Mouse (Mus musculus) kidney, postnatal 4 days (tissue): ENCODE results near the gene Skida1.

Source experiments
- DNase-seq, 2 experiments: peaks; one replicate each; pipeline ENCODE4 v3.0.0; 2021; ENCODE audit warnings: mixed read lengths in 2 of 2

The Skida1 gene

GRCm38 (mm10) chr2:18055016-18055928 lies 6.4 kb upstream of the Skida1 start, which contains the start of gene Mllt10:
Gene Mllt10 (plus strand): TSS chr2:18055237.
- DNase-seq: peak; percentile 38 to 64

- peak; percentile 67 to 76 for DNase-seq
These were observed 5.2 kb upstream of the Skida1 start for GRCm38 (mm10) chr2:18053951-18054530.

DNA sequence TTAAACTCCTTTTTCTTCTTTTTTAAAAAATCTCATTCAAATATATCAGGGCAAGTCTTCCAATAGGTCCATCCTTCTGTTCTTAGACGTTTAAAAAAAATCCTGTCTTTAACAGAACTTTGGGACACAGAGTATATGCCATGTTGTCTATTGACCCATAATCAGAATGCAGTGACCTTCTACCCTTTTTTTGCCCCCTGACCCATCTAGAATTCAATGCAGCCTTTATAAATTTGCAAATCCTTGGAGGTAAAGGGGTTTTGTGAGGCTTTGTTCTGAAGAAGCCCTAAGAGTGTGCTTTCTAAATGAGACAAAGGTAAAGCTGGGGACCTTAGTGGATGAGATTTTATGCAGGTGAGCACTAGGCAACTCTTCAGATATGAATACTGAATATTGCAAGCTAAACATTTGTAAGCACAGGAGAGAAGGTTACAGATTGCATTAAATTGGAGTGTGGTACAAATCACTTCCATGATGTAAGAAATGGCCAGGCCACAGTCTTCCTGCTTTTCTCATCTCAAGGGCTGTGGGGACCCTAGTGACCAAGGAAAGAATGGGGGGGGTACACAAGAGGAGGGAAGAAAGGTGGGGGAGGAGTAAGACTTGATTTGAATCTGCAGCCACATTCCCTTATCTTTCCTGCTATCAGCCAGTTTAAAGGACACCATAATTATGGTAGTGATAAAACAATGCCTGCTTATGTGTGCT lies 4.5 kb upstream of the Skida1 start:
- DNase-seq: no peak

DNA sequence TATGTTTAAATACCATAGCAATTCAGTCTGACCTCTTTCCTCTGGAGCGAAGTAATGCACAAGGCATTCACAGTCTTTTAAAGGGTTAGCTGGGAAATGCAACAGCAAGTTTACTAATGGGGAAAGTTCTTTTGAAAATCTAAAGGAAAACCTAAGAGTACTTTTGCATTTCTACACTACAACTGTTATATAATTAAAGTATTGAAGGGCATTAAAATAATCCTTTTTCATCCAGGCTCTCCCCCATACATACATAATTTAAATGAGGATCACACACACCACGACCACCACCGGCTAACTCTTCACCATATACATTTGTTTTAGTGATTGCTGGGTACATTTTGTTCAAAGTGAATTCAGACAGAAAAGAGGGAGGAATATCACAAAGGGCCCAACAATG lies 3.7 kb upstream of the Skida1 start:
- no peak for DNase-seq

DNA sequence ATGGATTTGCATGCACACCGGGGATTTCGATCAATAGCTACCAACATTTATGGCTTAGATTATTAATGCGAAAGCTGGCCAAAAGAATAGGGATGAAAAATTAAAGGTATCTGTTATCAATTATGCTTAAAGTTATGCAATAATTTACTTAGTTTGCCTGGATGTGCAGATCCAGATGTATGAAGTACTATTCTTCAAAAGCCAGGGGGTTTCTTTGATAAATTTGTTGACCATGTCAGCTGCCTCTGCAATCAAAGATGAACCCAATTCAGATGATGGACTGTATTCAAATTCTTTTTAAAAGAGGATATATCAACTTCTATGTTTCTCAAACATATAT lies 3.0 kb upstream of the Skida1 start:
- no peak for DNase-seq

DNA sequence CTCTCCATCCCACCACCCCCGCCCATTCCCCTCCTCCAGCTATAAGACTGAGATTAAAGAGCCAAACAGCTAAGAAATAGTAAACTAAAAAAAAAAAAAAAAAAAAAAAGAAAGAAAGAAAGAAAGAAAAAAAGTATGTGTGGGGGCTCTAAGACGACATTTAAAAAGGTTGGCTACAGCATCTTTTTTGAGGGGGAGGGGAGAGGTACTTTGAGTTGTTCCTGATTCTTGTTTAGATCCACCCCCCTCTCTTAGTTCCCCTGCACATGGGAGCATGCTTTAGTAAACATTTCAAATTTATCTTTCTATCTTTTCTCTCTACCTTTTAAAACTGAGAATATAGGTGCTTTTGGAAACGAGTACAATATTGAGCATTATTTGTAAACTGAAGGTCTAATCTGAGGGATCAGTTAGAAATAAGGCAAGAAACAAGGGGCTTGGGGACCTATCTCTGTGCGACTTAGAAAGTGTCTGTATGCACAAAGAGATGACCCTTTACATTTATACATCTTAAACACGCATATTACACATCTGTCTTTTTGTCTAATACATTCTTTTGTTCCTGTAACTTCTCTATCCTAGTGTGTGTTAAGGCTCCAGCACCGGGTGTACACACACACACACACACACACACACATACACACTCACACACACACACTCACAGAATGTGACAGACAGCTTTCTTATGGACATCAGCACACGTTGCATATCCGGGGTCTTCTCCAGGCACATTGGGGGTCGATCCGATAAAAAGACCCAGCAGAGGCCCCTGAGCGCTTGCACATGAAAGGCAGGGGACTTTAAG lies 2.4 kb upstream of the Skida1 start:
- no peak for DNase-seq

DNA sequence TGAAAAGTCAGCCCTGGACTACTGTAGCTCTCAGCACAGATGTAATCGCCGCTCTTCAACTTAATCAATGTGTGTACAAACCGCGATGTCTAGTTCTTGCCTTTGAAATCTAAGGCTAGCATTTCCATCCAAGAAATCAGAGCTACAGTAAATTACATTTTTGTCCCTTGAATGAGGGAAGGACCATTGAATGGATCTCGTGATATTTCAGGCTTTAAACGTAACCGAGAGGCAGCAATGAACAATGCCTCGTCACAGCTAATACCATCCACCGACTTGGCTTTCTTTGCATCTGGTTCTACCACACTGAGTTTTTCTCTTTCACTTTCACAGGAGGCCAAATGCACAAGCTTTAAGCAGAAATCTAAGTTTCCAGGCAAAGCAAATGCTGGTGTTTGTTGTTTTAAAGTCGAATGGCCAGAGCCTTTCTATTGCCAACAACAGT lies 1.7 kb upstream of the Skida1 start:
- DNase-seq: peak in 1 of 2 experiments; percentile 39

DNA sequence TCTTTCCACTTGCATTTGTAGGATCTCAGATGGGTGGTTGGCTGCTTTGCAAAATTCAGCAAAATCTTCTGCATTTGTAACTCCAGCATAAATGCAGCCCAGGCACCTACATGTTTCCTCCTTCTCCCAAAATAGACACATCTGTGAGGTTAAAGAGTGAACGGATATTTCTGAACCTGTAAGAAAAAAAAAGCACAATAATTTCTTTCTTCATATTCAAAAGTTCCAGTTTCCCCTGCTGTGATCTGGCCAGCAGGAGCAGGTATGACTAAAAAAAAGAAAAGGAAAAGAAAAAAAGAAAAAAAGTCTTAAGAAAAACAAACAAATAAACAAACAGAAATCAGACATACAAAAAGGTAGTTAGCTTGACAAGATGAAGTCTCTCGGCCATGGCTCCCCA lies 1.2 kb upstream of the Skida1 start:
- no peak for DNase-seq

GRCm38 (mm10) chr2:18049279-18049821 lies 499 bp upstream of the Skida1 start:
- peak; percentile 33 to 65 for DNase-seq

DNA sequence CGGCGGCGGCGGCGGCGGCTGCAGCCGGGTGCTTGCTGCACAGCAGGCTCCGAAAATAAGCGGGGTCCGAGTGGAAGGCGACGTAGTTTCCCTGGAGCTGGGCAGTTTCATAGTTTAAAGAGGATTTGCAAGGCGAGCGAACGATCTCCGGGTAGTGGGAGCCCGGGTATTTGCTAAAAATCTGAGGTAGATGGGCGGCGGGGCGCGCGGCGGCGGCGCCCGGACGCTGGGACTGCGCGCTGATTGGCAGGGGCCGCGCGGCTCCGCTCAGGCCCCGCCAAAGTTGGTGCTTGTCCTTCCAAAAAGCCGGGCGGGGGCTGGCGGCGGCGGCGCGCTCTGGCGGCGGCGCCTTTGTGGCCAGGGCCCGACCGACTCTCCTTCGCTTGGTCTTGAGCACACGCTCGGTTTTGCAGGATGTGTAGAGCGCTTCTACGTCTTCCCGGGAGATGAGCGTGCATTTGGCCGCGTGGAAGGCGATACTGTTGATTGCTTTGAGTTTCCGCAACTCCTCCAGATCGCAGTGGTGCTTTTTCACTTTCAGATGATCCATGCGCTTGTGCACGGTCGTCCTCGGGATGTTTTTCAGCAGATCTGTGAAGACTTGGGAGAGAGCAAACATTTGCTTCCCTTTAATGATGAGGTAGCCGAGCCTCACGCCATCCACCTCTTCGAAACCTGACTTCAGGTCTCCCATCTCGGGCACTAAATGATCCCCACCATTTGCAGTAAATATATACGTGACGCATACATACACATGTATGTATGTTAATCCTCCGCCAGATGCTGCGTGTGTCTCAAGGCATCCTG lies 1.0 kb downstream of the Skida1 start:
- DNase-seq: peak; percentile 83 to 90

DNA sequence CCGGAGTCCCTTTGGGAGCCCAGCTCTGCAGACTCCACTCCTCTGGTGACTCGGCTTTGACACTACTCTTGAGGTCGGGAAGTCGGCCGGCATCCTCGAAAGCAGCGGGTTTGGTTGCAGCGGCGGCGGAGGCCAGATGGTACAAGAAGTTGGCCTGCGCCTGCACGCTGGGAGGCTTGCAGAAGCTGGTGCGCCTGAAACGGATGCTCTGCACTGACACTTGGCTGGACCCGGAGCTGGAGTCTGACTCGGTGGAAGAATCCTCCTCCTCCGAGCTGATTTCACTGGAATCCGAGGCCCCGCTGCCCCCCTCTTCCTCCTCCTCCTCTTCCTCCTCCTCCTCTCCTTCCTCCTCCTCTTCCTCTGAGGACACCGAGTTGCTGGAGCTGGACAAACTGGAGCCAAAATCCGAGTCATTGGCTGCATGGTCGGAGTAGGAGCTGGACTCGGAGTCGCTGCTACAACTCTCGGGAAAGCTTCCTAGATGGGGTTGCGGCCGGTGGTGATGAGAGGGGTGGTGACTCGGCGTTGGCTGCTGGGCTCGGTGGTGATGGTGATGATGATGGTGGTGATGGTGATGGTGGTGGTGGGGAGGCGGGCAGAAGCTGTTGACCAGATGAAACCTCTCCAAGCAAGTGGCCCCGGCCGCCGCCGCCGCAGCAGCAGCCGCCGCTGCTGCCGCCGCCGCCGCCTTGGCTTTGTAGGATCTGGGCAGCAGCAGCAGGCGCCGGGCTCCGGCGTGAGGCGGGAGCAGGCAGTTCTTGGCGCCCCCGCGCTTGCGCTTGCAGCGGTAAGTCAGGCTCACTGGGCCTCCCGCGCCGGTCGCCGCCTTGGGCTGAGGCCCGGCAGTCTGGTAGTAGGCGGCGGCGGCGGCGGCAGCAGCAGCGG lies 1.8 kb downstream of the Skida1 start:
- DNase-seq: peak; percentile 76 to 85

GRCm38 (mm10) chr2:18046186-18046585 lies 2.7 kb downstream of the Skida1 start:
- no peak for DNase-seq

DNA sequence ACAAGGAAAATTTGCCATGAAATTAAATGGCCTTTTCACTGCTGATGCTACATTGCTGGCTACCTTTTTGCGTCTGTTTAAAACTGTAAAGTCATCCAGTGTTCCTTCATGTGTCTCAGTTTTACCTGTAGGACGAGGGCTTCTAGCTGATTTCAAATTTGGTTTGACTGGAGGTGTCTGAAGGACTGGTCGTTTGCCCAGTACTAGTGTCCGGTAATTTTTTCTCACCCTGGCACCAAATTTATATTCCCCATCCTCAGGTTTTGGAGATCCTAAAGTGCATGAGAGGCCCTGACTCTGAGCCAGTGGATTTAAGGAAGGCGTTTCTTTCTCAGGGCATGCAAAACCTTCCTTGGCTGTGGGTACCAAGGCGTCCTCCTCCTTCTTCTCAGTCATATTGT lies 3.1 kb downstream of the Skida1 start:
- DNase-seq: peak in 1 of 2 experiments; percentile 21

DNA sequence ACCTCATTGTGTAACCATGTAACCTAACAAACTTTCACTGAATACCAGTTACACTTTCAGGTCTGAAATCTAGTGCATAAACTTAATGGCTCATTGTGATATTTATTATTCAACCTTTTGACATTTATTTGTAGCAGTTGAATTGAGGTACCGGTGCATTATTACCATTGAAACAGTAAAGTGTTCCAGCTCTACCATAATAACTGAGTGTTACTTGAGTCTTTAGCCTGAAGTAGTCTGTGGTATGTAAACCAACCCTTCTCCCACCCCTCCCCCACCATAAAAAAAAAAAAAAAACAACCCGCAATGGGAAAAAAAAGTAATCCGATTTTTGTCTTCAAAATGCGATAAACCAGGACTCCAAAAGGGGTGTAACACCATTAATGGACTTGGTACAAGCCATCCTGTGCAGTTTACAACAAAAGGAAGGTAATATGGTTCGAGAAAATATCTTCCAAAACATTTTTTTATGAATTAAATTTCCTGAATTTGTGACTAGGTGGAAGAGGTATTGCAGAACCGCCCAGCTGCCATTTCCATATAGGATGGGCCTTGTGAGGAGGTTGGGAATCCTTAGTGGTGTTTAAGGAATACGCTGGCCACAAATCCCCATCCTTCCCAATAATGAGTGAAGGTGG lies 3.6 kb downstream of the Skida1 start:
- no peak for DNase-seq

GRCm38 (mm10) chr2:18041199-18041885 lies 7.5 kb downstream of the Skida1 start:
- peak; percentile 75 to 83 for DNase-seq

DNA sequence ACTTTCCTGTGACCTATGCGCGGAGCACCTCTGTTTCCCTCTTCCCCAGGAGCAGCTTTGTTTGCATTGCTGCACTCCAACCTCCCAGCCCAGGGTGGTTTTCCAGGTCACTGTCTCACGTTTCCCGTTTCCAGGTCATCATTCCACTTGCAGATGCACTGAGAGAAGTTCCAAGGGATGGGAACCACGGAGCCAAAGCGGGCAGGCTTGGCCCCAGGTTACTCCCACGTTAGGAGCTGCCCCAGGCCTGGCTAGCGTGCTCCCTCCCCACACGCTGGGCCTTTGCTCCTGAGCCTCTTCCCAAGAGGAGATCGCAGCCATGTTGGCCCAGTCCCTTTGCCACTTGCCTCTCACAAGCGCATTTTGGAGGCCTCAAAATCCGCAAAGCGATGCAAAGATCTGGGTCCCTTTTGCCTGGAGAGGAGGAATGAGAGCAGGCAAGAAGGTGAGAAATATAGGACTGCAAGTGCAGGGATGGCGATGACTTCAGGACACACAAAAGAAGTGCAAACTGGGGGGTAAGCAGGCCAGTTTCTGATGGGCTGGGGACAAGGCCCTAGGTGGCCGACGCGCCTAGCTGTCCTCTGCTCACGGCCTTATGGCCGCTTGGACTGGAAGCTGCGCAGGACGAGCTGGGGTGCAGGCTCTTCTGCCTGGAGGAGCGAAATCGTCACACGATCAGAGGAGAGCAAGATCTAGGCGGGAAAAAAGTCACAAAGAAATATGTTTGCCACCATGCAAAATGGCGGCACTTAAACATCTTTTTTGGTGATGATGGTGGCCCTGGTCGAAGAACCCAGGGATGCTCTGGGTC lies 8.3 kb downstream of the Skida1 start:
- peak; percentile 56 to 70 for DNase-seq

DNA sequence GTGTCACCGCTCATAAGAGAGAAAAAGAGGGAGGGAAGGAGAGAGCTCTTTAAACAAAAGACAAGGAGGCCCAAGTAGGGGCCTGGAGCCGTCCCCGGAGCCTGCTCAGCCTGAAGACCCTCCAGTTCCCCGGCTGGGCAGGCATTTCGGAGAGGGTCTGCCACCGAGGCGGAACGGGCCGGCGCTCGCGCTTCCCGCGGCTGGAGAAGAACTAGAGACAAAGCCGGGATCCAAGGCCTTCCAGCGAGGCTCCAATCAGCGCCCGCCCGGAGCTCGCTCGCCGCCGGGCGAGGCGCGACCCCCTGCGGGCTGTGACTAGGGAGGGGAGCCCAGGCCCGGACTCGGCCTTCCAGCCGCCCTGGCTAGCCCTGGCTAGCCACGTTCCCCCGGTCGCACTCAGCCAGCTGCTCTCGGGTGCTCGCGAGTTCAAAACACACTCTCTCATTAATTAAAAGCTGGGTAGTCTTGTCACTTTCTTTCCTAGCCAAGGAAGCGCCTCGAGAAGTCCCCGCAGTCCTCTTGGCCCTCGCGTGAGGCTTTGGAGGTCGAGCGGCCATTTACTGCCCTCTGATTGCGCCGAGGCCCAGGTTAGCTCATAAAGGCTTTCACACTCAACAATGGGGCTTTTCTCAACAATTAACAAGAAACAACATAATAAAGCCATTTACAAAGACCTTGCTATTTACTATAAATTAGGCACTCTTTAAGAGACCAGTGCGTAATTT lies 9.1 kb downstream of the Skida1 start:
- DNase-seq: peak; percentile 59 to 72
